Mouse (Mus musculus) forebrain, embryonic 13.5 days (tissue): ENCODE results near the gene Fyb. TPM values are rescaled to one million over a fixed set of nuclear protein-coding genes. Genes with fewer than 3 reads are reported as not detected.

Experiments
- ATAC-seq: fragments of 200-750 bp; cut with Nextera tagmentation; 2 replicates; pipeline ENCODE4 v1.8.0; 2017
- H3K27ac ChIP-seq: fragments of 300-500 bp; sonication (generic); 2 replicates; pipeline ENCODE4 v1.5.1; 2015; ENCODE audit warnings: inconsistent platforms, mild to moderate bottlenecking, moderate library complexity
- H3K27me3 ChIP-seq: fragments of 300-500 bp; sonication (generic); 2 replicates; pipeline ENCODE4 v1.6.1; 2015; ENCODE audit warnings: mild to moderate bottlenecking, inconsistent platforms
- H3K36me3 ChIP-seq: fragments of 300-500 bp; sonication (generic); 2 replicates; pipeline ENCODE4 v1.6.1; 2015; ENCODE audit warnings: mild to moderate bottlenecking, inconsistent platforms; ENCODE audit not compliant: poor library complexity, severe bottlenecking
- H3K4me1 ChIP-seq: fragments of 300-500 bp; sonication (generic); 2 replicates; pipeline ENCODE4 v1.6.1; 2015; ENCODE audit warnings: inconsistent platforms
- H3K4me2 ChIP-seq: fragments of 300-500 bp; sonication (generic); 2 replicates; pipeline ENCODE4 v1.6.1; 2015; ENCODE audit warnings: inconsistent platforms, mild to moderate bottlenecking, moderate library complexity
- H3K4me3 ChIP-seq: fragments of 300-500 bp; sonication (generic); 2 replicates; pipeline ENCODE4 v1.5.1; 2015; ENCODE audit warnings: mild to moderate bottlenecking, inconsistent platforms
- H3K9ac ChIP-seq: fragments of 300-500 bp; sonication (generic); 2 replicates; pipeline ENCODE4 v1.6.1; 2015; ENCODE audit warnings: mild to moderate bottlenecking, inconsistent platforms
- H3K9me3 ChIP-seq: fragments of 300-500 bp; sonication (generic); replicated peaks from 2 replicates; pipeline ENCODE4 v1.6.1; 2016; ENCODE audit warnings: inconsistent platforms
- WGBS: fragments of 180-500 bp; shearing (Covaris S2); methylation state at CpG from one replicate; pipeline ENCODE4 v1.1.7; 2015; 5-methylcytosine and 5-hydroxymethylcytosine counted together
- polyA plus RNA-seq: library from polyadenylated mRNA; unstranded; fragments of >200 nt; fragmentation: Nextera tagmentation; extraction: Ambion mirVana; gene quantifications from 2 replicates; pipeline ENCODE4 v1.2.1, GENCODE M21; 2015

The Fyb gene
- polyA plus RNA-seq, 1 experiment from 2014 or later = 1.6 TPM

- WGBS = 82% methylated on average over 5 of the region's 5 CpGs
- H3K4me2 ChIP-seq = no peak overlapping the region
- ATAC-seq = 0 out of 2 replicates have a peak, but pooled peaks have one; percentile 27
These were observed 93.9 kb downstream of the Fyb start for GRCm38 (mm10) chr15:6616382-6617149.

GRCm38 (mm10) chr15:6619558-6620316 lies 97.1 kb downstream of the Fyb start:
- Histone ChIP-seq H3K4me3 (no peak overlapping the region), H3K4me2 (no peak overlapping the region), H3K4me1 (peaks cover 5% of the 10 kb centered on the region; the same call in 1 of the 2 replicates), H3K36me3 (no peaks in the 10 kb centered on the region), H3K27ac (no peak overlapping the region), H3K9me3 (no peaks in the 10 kb centered on the region), H3K27me3 (no peaks in the 10 kb centered on the region), H3K9ac (no peak overlapping the region)
- no peak for ATAC-seq
- 90% methylated on average over 12 of the region's 12 CpGs for WGBS

More at GRCm38 (mm10) chr15:6616382-6617149, 93.9 kb downstream of the Fyb start:
- H3K27me3 ChIP-seq = no peaks in the 10 kb centered on the region
- no peaks in the 10 kb centered on the region for H3K9me3 ChIP-seq
- no peaks in the 10 kb centered on the region for H3K36me3 ChIP-seq
- H3K4me3 ChIP-seq = no peak overlapping the region
- no peak overlapping the region for H3K27ac ChIP-seq
- H3K4me1 ChIP-seq = no peaks in the 10 kb centered on the region
- H3K9ac ChIP-seq = no peak overlapping the region

GRCm38 (mm10) chr15:6622512-6622911 lies 99.9 kb downstream of the Fyb start:
- no peaks in the 10 kb centered on the region for H3K36me3 ChIP-seq
- 3% methylated on average over 5 of the region's 5 CpGs for WGBS
- no peaks in the 10 kb centered on the region for H3K9me3 ChIP-seq
- H3K27ac ChIP-seq = no peak overlapping the region
- H3K27me3 ChIP-seq = no peaks in the 10 kb centered on the region
- no peak overlapping the region for H3K9ac ChIP-seq
- peaks cover 13% of the 10 kb centered on the region; the same call in 1 of the 2 replicates for H3K4me1 ChIP-seq
- no peak overlapping the region for H3K4me2 ChIP-seq
- H3K4me3 ChIP-seq = no peak overlapping the region
- peak; percentile 36 for ATAC-seq

GRCm38 (mm10) chr15:6623529-6624228 lies 101.0 kb downstream of the Fyb start:
- H3K4me1 ChIP-seq = peaks cover 13% of the 10 kb centered on the region; the same call in 1 of the 2 replicates
- H3K4me3 ChIP-seq = no peak overlapping the region
- no peak for ATAC-seq
- no peaks in the 10 kb centered on the region for H3K27me3 ChIP-seq
- H3K36me3 ChIP-seq = no peaks in the 10 kb centered on the region
- no peak overlapping the region for H3K4me2 ChIP-seq
- H3K27ac ChIP-seq = no peak overlapping the region
- WGBS = 95% methylated on average over 8 of the region's 8 CpGs
- no peak overlapping the region for H3K9ac ChIP-seq
- H3K9me3 ChIP-seq = no peaks in the 10 kb centered on the region

GRCm38 (mm10) chr15:6624365-6625182 lies 101.9 kb downstream of the Fyb start:
- Histone ChIP-seq H3K27me3 (no peaks in the 10 kb centered on the region), H3K36me3 (no peaks in the 10 kb centered on the region), H3K27ac (no peak overlapping the region), H3K9ac (peak overlapping the region; percentile 55), H3K4me3 (peak overlapping the region; percentile 34), H3K4me2 (peak overlapping the region; percentile 58), H3K4me1 (peaks cover 13% of the 10 kb centered on the region; the same call in 1 of the 2 replicates), H3K9me3 (no peaks in the 10 kb centered on the region)
- ATAC-seq = peak; percentile 76
- 9% methylated on average over 18 of the region's 18 CpGs for WGBS

- no peak overlapping the region for H3K4me3 ChIP-seq
- ATAC-seq = peak; percentile 61
- peak overlapping the region; percentile 58 for H3K4me2 ChIP-seq
- H3K36me3 ChIP-seq = no peaks in the 10 kb centered on the region
- H3K27me3 ChIP-seq = no peaks in the 10 kb centered on the region
- H3K9me3 ChIP-seq = no peaks in the 10 kb centered on the region
- 5% methylated on average over 6 of the region's 6 CpGs for WGBS
- peaks cover 13% of the 10 kb centered on the region; the same call in 1 of the 2 replicates for H3K4me1 ChIP-seq
- no peak overlapping the region for H3K27ac ChIP-seq
- H3K9ac ChIP-seq = no peak overlapping the region
These were observed 103.0 kb downstream of the Fyb start for GRCm38 (mm10) chr15:6625607-6626033.

GRCm38 (mm10) chr15:6626123-6626522 lies 103.5 kb downstream of the Fyb start:
- H3K4me1 ChIP-seq = peaks cover 13% of the 10 kb centered on the region; the same call in 1 of the 2 replicates
- no peaks in the 10 kb centered on the region for H3K27me3 ChIP-seq
- no peak overlapping the region for H3K9ac ChIP-seq
- no peak overlapping the region for H3K4me3 ChIP-seq
- H3K4me2 ChIP-seq = no peak overlapping the region
- WGBS = 74% methylated on average over 5 of the region's 5 CpGs
- no peaks in the 10 kb centered on the region for H3K9me3 ChIP-seq
- no peak for ATAC-seq
- H3K27ac ChIP-seq = no peak overlapping the region
- H3K36me3 ChIP-seq = no peaks in the 10 kb centered on the region

GRCm38 (mm10) chr15:6628431-6629077 lies 105.9 kb downstream of the Fyb start:
- no peaks in the 10 kb centered on the region for H3K27me3 ChIP-seq
- peaks cover 13% of the 10 kb centered on the region; the same call in 1 of the 2 replicates for H3K4me1 ChIP-seq
- no peaks in the 10 kb centered on the region for H3K36me3 ChIP-seq
- 92% methylated on average over 5 of the region's 6 CpGs for WGBS
- no peak overlapping the region for H3K9ac ChIP-seq
- H3K9me3 ChIP-seq = no peaks in the 10 kb centered on the region
- no peak overlapping the region for H3K4me3 ChIP-seq
- no peak for ATAC-seq
- H3K27ac ChIP-seq = no peak overlapping the region
- H3K4me2 ChIP-seq = no peak overlapping the region

- Histone ChIP-seq H3K27me3 (no peaks in the 10 kb centered on the region), H3K9me3 (no peaks in the 10 kb centered on the region), H3K4me1 (peaks cover 13% of the 10 kb centered on the region; the same call in 1 of the 2 replicates), H3K4me3 (no peak overlapping the region), H3K36me3 (no peaks in the 10 kb centered on the region), H3K27ac (no peak overlapping the region), H3K4me2 (no peak overlapping the region), H3K9ac (no peak overlapping the region)
- 82% methylated on average over 4 of the region's 4 CpGs for WGBS
- ATAC-seq = no peak
These were observed 106.5 kb downstream of the Fyb start for GRCm38 (mm10) chr15:6629174-6629573.

- H3K27me3 ChIP-seq = no peaks in the 10 kb centered on the region
- 78% methylated on average over 3 of the region's 3 CpGs for whole genome bisulfite sequencing
- H3K4me3 ChIP-seq = no peak overlapping the region
- H3K4me1 ChIP-seq = no peaks in the 10 kb centered on the region
- no peak overlapping the region for H3K27ac ChIP-seq
- ATAC-seq = no peak
- H3K9me3 ChIP-seq = no peaks in the 10 kb centered on the region
- no peak overlapping the region for H3K9ac ChIP-seq
- no peak overlapping the region for H3K4me2 ChIP-seq
- H3K36me3 ChIP-seq = no peaks in the 10 kb centered on the region
These were observed 112.8 kb downstream of the Fyb start for GRCm38 (mm10) chr15:6635405-6635804.

GRCm38 (mm10) chr15:6642223-6642622 lies 119.6 kb downstream of the Fyb start:
- no peak overlapping the region for H3K9ac ChIP-seq
- no peak overlapping the region for H3K4me3 ChIP-seq
- H3K27me3 ChIP-seq = no peaks in the 10 kb centered on the region
- no peaks in the 10 kb centered on the region for H3K9me3 ChIP-seq
- H3K36me3 ChIP-seq = no peaks in the 10 kb centered on the region
- no peaks in the 10 kb centered on the region for H3K4me1 ChIP-seq
- WGBS = 74% methylated on average over 5 of the region's 5 CpGs
- no peak for ATAC-seq
- no peak overlapping the region for H3K4me2 ChIP-seq
- no peak overlapping the region for H3K27ac ChIP-seq
